Mouse (Mus musculus) ES-E14 (cell line): ENCODE results near the gene Ccdc36.

Experiments used
- CHD2 ChIP-seq: IDR thresholded peaks from 2 replicates; pipeline ENCODE4 v1.6.1; 2014; ENCODE audit warnings: mild to moderate bottlenecking, low read depth, low read length, inconsistent platforms
- ZC3H11A ChIP-seq: IDR thresholded peaks from 2 replicates; pipeline ENCODE4 v1.6.1; 2012; ENCODE audit warnings: low read depth, mild to moderate bottlenecking, inconsistent platforms, low read length, borderline replicate concordance
- ZNF384 ChIP-seq: IDR thresholded peaks from 2 replicates; pipeline ENCODE4 v1.6.1; 2012; ENCODE audit warnings: low read depth, low read length, inconsistent platforms

DNA sequence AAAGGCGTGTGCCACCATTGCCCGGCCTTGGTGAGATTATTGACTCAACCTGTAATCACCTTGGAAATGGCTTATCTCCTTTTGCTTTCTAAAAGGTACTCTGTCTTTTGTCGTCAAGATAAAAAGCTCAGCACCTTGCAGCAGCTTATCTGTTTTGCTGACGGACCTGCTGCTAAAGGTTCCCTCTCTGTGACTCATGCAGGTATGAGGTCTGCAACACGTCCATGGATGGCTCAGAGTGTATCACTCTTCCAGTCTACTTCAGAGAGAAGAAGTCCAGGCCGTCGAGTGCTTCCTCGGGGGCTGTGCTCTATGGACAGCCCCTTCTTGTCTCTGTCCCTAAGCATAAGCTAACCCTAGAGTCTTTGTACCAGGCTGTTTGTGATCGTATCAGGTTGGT is 50.0 kb downstream of the Ccdc36 start:
- TF ChIP-seq CHD2 (no peak), ZNF384 (no peak), ZC3H11A (no peak)
